Mouse (Mus musculus) ES-Bruce4 (cell line): ENCODE data around the gene D430042O09Rik. TPM values are rescaled to one million over a fixed set of nuclear protein-coding genes. Genes with fewer than 3 reads are reported as not detected.

Source experiments
- H3K27ac ChIP-seq: 2 replicates; pipeline ENCODE4 v1.5.1; 2012; ENCODE audit warnings: low read length, inconsistent platforms; ENCODE audit not compliant: insufficient read depth
- H3K27me3 ChIP-seq: 2 replicates; pipeline ENCODE4 v1.6.1; 2012; ENCODE audit warnings: mild to moderate bottlenecking, low read length, inconsistent platforms; ENCODE audit not compliant: control insufficient read depth, poor library complexity, insufficient read depth, severe bottlenecking
- H3K36me3 ChIP-seq: 2 replicates; pipeline ENCODE4 v1.6.1; 2012; ENCODE audit warnings: inconsistent platforms, mild to moderate bottlenecking, low read length, moderate library complexity; ENCODE audit not compliant: control insufficient read depth, poor library complexity, insufficient read depth, severe bottlenecking
- H3K4me1 ChIP-seq: one replicate; pipeline ENCODE4 v1.8.1; 2011; ENCODE audit warnings: low read length; ENCODE audit not compliant: control insufficient read depth, insufficient read depth
- H3K4me3 ChIP-seq: 2 replicates; pipeline ENCODE4 v1.5.1; 2011; ENCODE audit warnings: low read depth, mild to moderate bottlenecking, low read length
- H3K9ac ChIP-seq: 2 replicates; pipeline ENCODE4 v1.6.1; 2012; ENCODE audit warnings: low read depth, mild to moderate bottlenecking, inconsistent platforms; ENCODE audit not compliant: poor library complexity, severe bottlenecking
- H3K9me3 ChIP-seq: replicated peaks from 2 replicates; pipeline ENCODE4 v1.6.1; 2012; ENCODE audit warnings: mild to moderate bottlenecking, low read length, inconsistent platforms; ENCODE audit not compliant: control insufficient read depth, poor library complexity, insufficient read depth, severe bottlenecking
- CTCF ChIP-seq: IDR thresholded peaks from one replicate; pipeline ENCODE4 v1.8.1; 2011; ENCODE audit warnings: low read depth, low read length
- EP300 ChIP-seq: IDR thresholded peaks from 2 replicates; pipeline ENCODE4 v1.6.1; 2011; ENCODE audit warnings: low read depth, low read length; ENCODE audit not compliant: insufficient read depth
- POLR2A ChIP-seq: IDR thresholded peaks from one replicate; pipeline ENCODE4 v1.8.1; 2011; ENCODE audit warnings: low read length; ENCODE audit not compliant: insufficient read depth
- polyA plus RNA-seq: library from polyadenylated mRNA; stranded (reverse); fragments of >200 nt; gene quantifications from 2 replicates; pipeline ENCODE4 v1.2.4, GENCODE M21; 2011; ENCODE audit warnings: low read depth; ENCODE audit not compliant: missing spikeins, insufficient read depth, insufficient read length

D430042O09Rik gene
- polyA plus RNA-seq, 1 experiment, result 17.6 TPM

DNA sequence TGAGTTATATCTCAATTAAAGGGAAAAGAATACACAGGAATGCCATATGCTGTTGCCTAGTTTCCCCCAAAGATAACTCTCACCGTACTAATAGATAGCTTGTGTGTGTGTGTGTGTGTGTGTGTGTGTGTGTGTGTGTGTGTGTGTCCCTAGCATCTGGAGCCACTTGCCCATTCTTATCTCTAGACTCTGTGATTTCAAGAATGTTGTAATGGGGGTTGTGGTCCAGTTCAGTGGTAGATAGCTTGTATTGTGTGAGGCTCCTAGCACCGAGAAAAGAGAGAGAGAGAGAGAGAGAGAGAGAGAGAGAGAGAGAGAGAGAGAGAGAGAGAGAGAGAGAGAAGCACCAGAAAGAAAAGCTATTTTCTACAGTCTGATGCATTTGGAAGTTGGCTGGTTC, 118.7 kb downstream of the D430042O09Rik start:
- TF ChIP-seq CTCF (no peak), EP300 (no peak), POLR2A (no peak)
- Histone ChIP-seq H3K4me1 (no peaks in the 10 kb centered on the region), H3K27me3 (no peaks in the 10 kb centered on the region), H3K36me3 (no peaks in the 10 kb centered on the region), H3K9me3 (no peaks in the 10 kb centered on the region), H3K4me3 (no peak overlapping the region), H3K9ac (no peak overlapping the region), H3K27ac (no peak overlapping the region)

DNA sequence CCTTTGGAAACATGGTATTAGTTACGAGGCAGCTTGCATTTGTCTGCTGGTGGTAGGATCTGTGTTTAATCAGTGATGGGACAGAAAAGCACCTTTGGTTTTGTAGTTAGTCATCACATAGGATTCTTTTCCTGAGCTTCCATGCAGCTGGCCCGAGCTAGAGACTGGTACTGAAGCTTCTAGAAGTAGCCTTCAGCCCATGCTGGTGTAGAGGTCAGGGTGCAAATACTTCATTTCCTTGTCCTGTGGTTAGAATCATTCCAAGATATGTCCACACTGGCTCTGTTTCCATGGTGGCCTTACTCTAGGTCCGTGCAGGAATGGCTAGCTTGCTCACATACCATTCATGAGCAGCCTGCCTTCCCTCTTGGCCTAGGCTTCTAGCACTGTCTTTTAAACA, 119.2 kb downstream of the D430042O09Rik start:
- no peaks in the 10 kb centered on the region for H3K9me3 ChIP-seq
- no peaks in the 10 kb centered on the region for H3K4me1 ChIP-seq
- no peaks in the 10 kb centered on the region for H3K27me3 ChIP-seq
- H3K4me3 ChIP-seq, result no peak overlapping the region
- H3K9ac ChIP-seq, result no peak overlapping the region
- no peak overlapping the region for H3K27ac ChIP-seq
- no peak for TF ChIP-seq CTCF
- no peak for TF ChIP-seq EP300
- TF ChIP-seq POLR2A, result no peak
- H3K36me3 ChIP-seq, result no peaks in the 10 kb centered on the region

DNA sequence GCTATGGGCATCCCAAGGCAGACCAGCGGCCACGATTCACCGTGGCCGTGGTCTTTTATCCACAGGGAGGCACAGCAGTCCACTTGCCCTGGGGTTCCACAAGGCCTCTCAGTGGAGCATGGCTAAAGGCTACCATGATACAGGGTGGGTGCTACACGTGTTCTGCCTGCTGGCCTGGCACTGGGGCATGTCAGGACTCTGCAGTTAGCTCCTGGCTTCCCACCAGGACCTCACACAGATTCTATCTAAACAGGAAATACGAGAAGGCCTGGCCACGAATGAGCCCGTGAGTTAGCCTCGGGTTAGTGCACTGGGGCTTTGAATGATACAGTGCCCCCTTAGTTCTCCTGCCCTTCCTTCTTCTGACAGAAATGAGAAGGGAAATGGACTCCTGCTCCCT, 119.7 kb downstream of the D430042O09Rik start:
- H3K4me1 ChIP-seq, result no peaks in the 10 kb centered on the region
- H3K27me3 ChIP-seq, result no peaks in the 10 kb centered on the region
- no peaks in the 10 kb centered on the region for H3K36me3 ChIP-seq
- H3K9me3 ChIP-seq, result no peaks in the 10 kb centered on the region
- TF ChIP-seq EP300, result no peak
- TF ChIP-seq CTCF, result no peak
- no peak for TF ChIP-seq POLR2A
- no peak overlapping the region for H3K4me3 ChIP-seq
- H3K9ac ChIP-seq, result no peak overlapping the region
- H3K27ac ChIP-seq, result no peak overlapping the region

DNA sequence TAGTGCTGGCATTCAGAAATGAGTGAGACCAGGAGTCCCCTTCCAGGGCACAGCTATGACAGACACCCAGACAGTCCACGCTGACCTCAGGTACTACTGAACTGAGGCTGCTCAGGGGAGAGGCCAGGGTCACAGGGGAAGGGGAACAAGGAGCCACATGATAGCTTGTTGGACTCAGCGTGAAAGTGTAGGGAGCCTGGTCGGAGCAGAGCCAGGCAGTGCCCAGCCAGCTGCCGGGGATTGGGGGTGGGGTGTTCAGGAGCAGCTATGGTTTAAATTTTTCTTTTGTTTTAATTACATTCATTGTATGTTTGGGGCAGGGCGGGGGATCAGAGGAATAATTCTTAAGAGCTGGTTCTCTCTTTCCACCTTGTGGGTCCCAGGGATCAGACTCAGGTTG, 120.9 kb downstream of the D430042O09Rik start:
- Histone ChIP-seq H3K27me3 (no peaks in the 10 kb centered on the region), H3K27ac (no peak overlapping the region), H3K4me1 (no peaks in the 10 kb centered on the region), H3K4me3 (no peak overlapping the region), H3K9me3 (no peaks in the 10 kb centered on the region), H3K36me3 (no peaks in the 10 kb centered on the region), H3K9ac (no peak overlapping the region)
- TF ChIP-seq POLR2A, result no peak
- TF ChIP-seq EP300, result no peak
- no peak for TF ChIP-seq CTCF

DNA sequence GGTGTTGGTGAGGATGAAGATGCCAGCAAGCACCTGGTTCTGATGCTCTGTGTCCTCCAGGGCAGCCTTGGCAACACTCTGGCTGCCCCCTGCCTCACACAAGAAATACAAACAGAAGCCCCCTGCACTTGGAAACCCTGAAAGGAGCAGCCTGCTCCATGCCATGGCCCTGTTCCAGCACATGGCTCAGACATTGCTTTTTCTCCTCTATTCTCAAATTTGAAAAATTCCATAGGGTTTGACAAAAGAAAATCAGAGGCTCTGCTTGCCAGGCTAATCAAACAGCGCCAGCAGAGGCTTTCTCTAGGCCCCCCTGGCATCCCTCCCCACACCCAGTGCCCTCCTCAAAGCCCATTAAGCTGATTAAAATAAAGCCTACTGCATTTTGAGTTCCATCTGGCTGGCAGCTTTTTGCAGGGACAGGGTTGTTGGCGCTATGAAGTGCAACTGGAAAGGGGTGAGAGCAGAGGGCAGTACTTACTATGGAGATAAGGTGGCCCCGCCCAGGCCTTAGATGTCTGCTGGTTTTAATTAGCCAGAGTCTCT, 121.5 kb downstream of the D430042O09Rik start:
- no peaks in the 10 kb centered on the region for H3K36me3 ChIP-seq
- no peak for TF ChIP-seq POLR2A
- no peak for TF ChIP-seq CTCF
- no peak for TF ChIP-seq EP300
- no peaks in the 10 kb centered on the region for H3K9me3 ChIP-seq
- H3K4me3 ChIP-seq, result no peak overlapping the region
- no peak overlapping the region for H3K9ac ChIP-seq
- H3K4me1 ChIP-seq, result no peaks in the 10 kb centered on the region
- H3K27me3 ChIP-seq, result no peaks in the 10 kb centered on the region
- H3K27ac ChIP-seq, result no peak overlapping the region

DNA sequence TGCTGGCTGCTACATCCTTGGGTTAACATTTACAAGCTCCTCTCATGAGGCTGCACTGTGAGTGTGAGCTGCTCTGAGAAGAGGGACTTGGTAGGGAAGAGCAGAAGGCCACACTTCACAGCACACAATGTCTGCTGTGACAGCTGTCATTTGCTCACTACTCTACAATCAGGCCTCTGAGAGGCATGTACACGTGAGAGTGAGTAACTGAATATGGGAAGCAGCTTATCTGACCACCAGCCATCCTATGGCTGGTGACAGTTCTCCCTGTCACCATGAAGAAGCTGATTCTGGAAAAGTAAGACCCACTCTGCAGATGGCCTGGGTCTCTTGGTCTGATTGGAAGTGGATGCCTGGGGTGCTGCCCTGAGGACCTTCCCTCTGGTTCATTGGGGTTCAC, 125.1 kb downstream of the D430042O09Rik start:
- TF ChIP-seq CTCF, result no peak
- TF ChIP-seq POLR2A, result no peak
- no peak for TF ChIP-seq EP300
- no peak overlapping the region for H3K9ac ChIP-seq
- no peaks in the 10 kb centered on the region for H3K27me3 ChIP-seq
- H3K27ac ChIP-seq, result no peak overlapping the region
- H3K4me3 ChIP-seq, result no peak overlapping the region
- no peaks in the 10 kb centered on the region for H3K4me1 ChIP-seq
- H3K36me3 ChIP-seq, result no peaks in the 10 kb centered on the region
- no peaks in the 10 kb centered on the region for H3K9me3 ChIP-seq
